Comparison of ENCODE assay signal across 8 mouse cellular contexts in genomic region chr14:55114759-55115701, GRCm38 (mm10). TPM values are rescaled to one million over a fixed set of nuclear protein-coding genes. Genes with fewer than 3 reads are reported as not detected.
DNase-seq lines count a peak whose midpoint lies in the region; ATAC-seq lines count a peak whose summit lies in the region.

No protein-coding gene starts in this region.

- peak overlapping the region; percentile 99 for H3K4me2 ChIP-seq in embryonic facial prominence, embryonic 13.5 days

- H3K27me3 ChIP-seq in erythroblast, embryonic 14.5 days (ENCODE audit: control insufficient read depth), result peaks cover 84% of the 10 kb centered on the region
- peaks cover 76% of the 10 kb centered on the region for H3K27me3 ChIP-seq in embryonic facial prominence, embryonic 13.5 days

- no peak for ATAC-seq in erythroblast, adult 5-6 weeks (replicated peaks; ENCODE audit: low FRiP score, poor library complexity, severe bottlenecking)
- peak; percentile 53 for ATAC-seq in embryonic facial prominence, embryonic 13.5 days (ENCODE audit: insufficient number of reproducible peaks, insufficient read depth, low FRiP score, low TSS enrichment, low read depth)

- peak overlapping the region; percentile 77 for H3K9ac ChIP-seq in embryonic facial prominence, embryonic 13.5 days

- intact Hi-C loops in heart, postnatal 14 days (cut with DNase I), result loop anchor here (10.0 kb wide), 1 partner anchor 420 kb away; no protein-coding TSS in a partner anchor

- DNase-seq in adrenal gland, postnatal 14 days, result peak; percentile 84
- peak; percentile 57 to 68 for DNase-seq in heart, postnatal 14 days
- peak; percentile 69 to 79 for DNase-seq in kidney, postnatal 4 days
- DNase-seq in lung, postnatal 25 days (ENCODE audit: low spot score), result peak; percentile 33
- peak; percentile 71 for DNase-seq in right cerebral cortex, postnatal 14 days

- peak overlapping the region; percentile 18 for H3K4me3 ChIP-seq in erythroblast, embryonic 14.5 days (replicated peaks)
- H3K4me3 ChIP-seq in embryonic facial prominence, embryonic 13.5 days, result peak overlapping the region; percentile 66

- H3K9me3 ChIP-seq in erythroblast, embryonic 14.5 days (ENCODE audit: control insufficient read depth, low read length), result peaks cover 4% of the 10 kb centered on the region; the same call in 1 of the 2 replicates
- no peaks in the 10 kb centered on the region for H3K9me3 ChIP-seq in embryonic facial prominence, embryonic 13.5 days

- H3K4me1 ChIP-seq in erythroblast, embryonic 14.5 days (ENCODE audit: control insufficient read depth), result peaks cover 5% of the 10 kb centered on the region
- peaks cover 35% of the 10 kb centered on the region for H3K4me1 ChIP-seq in embryonic facial prominence, embryonic 13.5 days

- WGBS in embryonic facial prominence, embryonic 13.5 days, result under 1% methylated on average over 77 of the region's 78 CpGs

- no peaks in the 10 kb centered on the region for H3K36me3 ChIP-seq in erythroblast, embryonic 14.5 days (ENCODE audit: control insufficient read depth)
- H3K36me3 ChIP-seq in embryonic facial prominence, embryonic 13.5 days, result no peaks in the 10 kb centered on the region

- H3K27ac ChIP-seq in embryonic facial prominence, embryonic 13.5 days, result peak overlapping the region; percentile 39; the same call in 1 of the 2 replicates

RNA-seq across cellular contexts. Expression of gene Jph4, which starts 1.7 kb away (rescaled TPM):
- 0.02 TPM in 1 of 2 replicates, not detected in the other for polyA plus RNA-seq in erythroblast, embryonic 14.5 days (2012)
- not detected in 2 replicates for total RNA-seq in erythroblast, adult 5-6 weeks (2015; ENCODE audit: low replicate concordance)
- total RNA-seq in erythroblast, adult 5-6 weeks (2017; ENCODE audit: low replicate concordance), result not detected in 2 replicates
- 3.3 and 5.9 TPM in 2 replicates for total RNA-seq in adrenal gland, postnatal 14 days (2021)
- polyA plus RNA-seq in embryonic facial prominence, embryonic 13.5 days (2015; fragmentation: Nextera tagmentation; extraction: Ambion mirVana), result 2.7 and 2.9 TPM in 2 replicates
- under 1 TPM; 0.10 to 0.36 TPM for total RNA-seq in heart, postnatal 14 days (2021)

RNA-seq across cellular contexts. Expression of gene Ap1g2, which starts 8.6 kb away (rescaled TPM):
- polyA plus RNA-seq in erythroblast, embryonic 14.5 days (2012), result 1.7 and 2.4 TPM in 2 replicates
- 1.7 and 5.9 TPM in 2 replicates for total RNA-seq in erythroblast, adult 5-6 weeks (2015; ENCODE audit: low replicate concordance)
- 2.5 and 3.7 TPM in 2 replicates for total RNA-seq in erythroblast, adult 5-6 weeks (2017; ENCODE audit: low replicate concordance)
- 26.6 and 36.1 TPM in 2 replicates for total RNA-seq in adrenal gland, postnatal 14 days (2021)
- polyA plus RNA-seq in embryonic facial prominence, embryonic 13.5 days (2015; fragmentation: Nextera tagmentation; extraction: Ambion mirVana), result 21.0 and 23.4 TPM in 2 replicates
- 1 to 10 TPM; 4.6 to 5.4 TPM for total RNA-seq in heart, postnatal 14 days (2021)

RNA-seq across cellular contexts. Expression of gene Thtpa, which starts 20.4 kb away (rescaled TPM):
- polyA plus RNA-seq in erythroblast, embryonic 14.5 days (2012), result 0.02 and 0.04 TPM in 2 replicates
- 0.19 and 1.7 TPM in 2 replicates for total RNA-seq in erythroblast, adult 5-6 weeks (2015; ENCODE audit: low replicate concordance)
- 1.4 and 1.6 TPM in 2 replicates for total RNA-seq in erythroblast, adult 5-6 weeks (2017; ENCODE audit: low replicate concordance)
- total RNA-seq in adrenal gland, postnatal 14 days (2021), result 11.3 and 15.8 TPM in 2 replicates
- polyA plus RNA-seq in embryonic facial prominence, embryonic 13.5 days (2015; fragmentation: Nextera tagmentation; extraction: Ambion mirVana), result 21.9 and 23.9 TPM in 2 replicates
- total RNA-seq in heart, postnatal 14 days (2021), result 10 to 100 TPM in 1 of 2 experiments, 1 to 10 TPM in 1; 9.6 to 11.4 TPM

RNA-seq across cellular contexts. Expression of gene Zfhx2, which starts 22.9 kb away (rescaled TPM):
- polyA plus RNA-seq in erythroblast, embryonic 14.5 days (2012), result 0.06 TPM in 2 replicates
- 1.3 and 1.7 TPM in 2 replicates for total RNA-seq in erythroblast, adult 5-6 weeks (2015; ENCODE audit: low replicate concordance)
- 0.34 and 0.42 TPM in 2 replicates for total RNA-seq in erythroblast, adult 5-6 weeks (2017; ENCODE audit: low replicate concordance)
- total RNA-seq in adrenal gland, postnatal 14 days (2021), result 7.3 and 9.8 TPM in 2 replicates
- polyA plus RNA-seq in embryonic facial prominence, embryonic 13.5 days (2015; fragmentation: Nextera tagmentation; extraction: Ambion mirVana), result 5.5 and 5.8 TPM in 2 replicates
- total RNA-seq in heart, postnatal 14 days (2021), result 1 to 10 TPM; 2.5 to 3.3 TPM

Comparison
In these comparisons a context has a peak if more than half of its experiments do, and no peak if none do; other contexts are left out.
1. DNase-seq: peak in every context shown above with its lines; median percentile 84 in adrenal gland, postnatal 14 days; 74 in kidney, postnatal 4 days; 71 in right cerebral cortex, postnatal 14 days; 62 in heart, postnatal 14 days; 33 in lung, postnatal 25 days.